Mouse (Mus musculus) cortical plate, adult 2 months (tissue): ENCODE results near the gene Ddr2.

ENCODE experiments used
- CTCF ChIP-seq: fragments of 200-500 bp; IDR thresholded peaks from 2 replicates; pipeline ENCODE4 v1.5.1; 2011; ENCODE audit warnings: mild to moderate bottlenecking, control low read depth, low read length; ENCODE audit not compliant: insufficient read depth; ENCODE audit errors: extremely low read depth
- POLR2A ChIP-seq: fragments of 200-500 bp; IDR thresholded peaks from 2 replicates; pipeline ENCODE4 v1.6.1; 2011; ENCODE audit warnings: mild to moderate bottlenecking, low read length, control low read depth; ENCODE audit not compliant: insufficient read depth; ENCODE audit errors: extremely low read depth

DNA sequence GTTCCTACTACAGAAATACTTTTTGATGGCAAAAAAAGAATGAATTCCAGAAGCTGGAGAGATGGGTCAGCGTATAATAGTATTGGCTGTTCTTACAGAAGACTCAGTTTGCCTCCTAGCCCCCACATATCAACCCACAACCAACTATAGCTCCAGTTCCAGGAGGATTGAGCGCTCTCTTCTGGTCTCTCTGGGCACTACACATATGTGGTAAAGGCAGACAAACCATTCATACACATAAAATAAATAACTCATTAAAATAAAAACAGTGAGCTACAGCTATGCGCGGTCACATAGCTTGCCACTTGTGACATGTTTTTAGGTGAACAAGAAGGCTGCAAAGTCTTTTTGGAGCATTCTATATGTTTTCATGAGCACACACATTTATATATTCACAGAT lies 71.2 kb downstream of the Ddr2 start:
- TF ChIP-seq POLR2A = no peak
- no peak for TF ChIP-seq CTCF
